Mouse (Mus musculus): Measurements from ENCODE around the gene Dhrs2. TPM values are rescaled to one million over a fixed set of nuclear protein-coding genes. Genes with fewer than 3 reads are reported as not detected.

The Dhrs2 gene
- polyA plus RNA-seq, 1 experiment from 2014 or later = 0.53 TPM

GRCm38 (mm10) chr14:55204544-55204943 lies 17.3 kb upstream of the Dhrs2 start:
- peaks cover 10% of the 10 kb centered on the region for H3K4me1 ChIP-seq
- H3K36me3 ChIP-seq = no peaks in the 10 kb centered on the region
- no peak overlapping the region for H3K4me3 ChIP-seq
- H3K27me3 ChIP-seq = no peaks in the 10 kb centered on the region
- ATAC-seq (replicated peaks) = peak; percentile 45; the same call in 1 of the 2 replicates
- H3K9me3 ChIP-seq = no peaks in the 10 kb centered on the region
- H3K9ac ChIP-seq (replicated peaks) = no peak overlapping the region
- H3K4me2 ChIP-seq (replicated peaks) = no peak overlapping the region
- WGBS = 73% methylated on average over 3 of the region's 3 CpGs
- peak overlapping the region; percentile 68 for H3K27ac ChIP-seq (replicated peaks)

GRCm38 (mm10) chr14:55205045-55205750 lies 16.6 kb upstream of the Dhrs2 start:
- no peak overlapping the region for H3K9ac ChIP-seq (replicated peaks)
- H3K27ac ChIP-seq (replicated peaks) = peak overlapping the region; percentile 68
- H3K4me1 ChIP-seq = peaks cover 10% of the 10 kb centered on the region
- peak; percentile 98 for ATAC-seq (replicated peaks)
- H3K9me3 ChIP-seq = no peaks in the 10 kb centered on the region
- no peaks in the 10 kb centered on the region for H3K27me3 ChIP-seq
- no peak overlapping the region for H3K4me2 ChIP-seq (replicated peaks)
- H3K4me3 ChIP-seq = no peak overlapping the region
- 23% methylated on average over 3 of the region's 3 CpGs for WGBS
- no peaks in the 10 kb centered on the region for H3K36me3 ChIP-seq

- Histone ChIP-seq H3K9ac (replicated peaks) (no peak overlapping the region), H3K27ac (replicated peaks) (no peak overlapping the region), H3K36me3 (no peaks in the 10 kb centered on the region), H3K4me3 (no peak overlapping the region), H3K27me3 (no peaks in the 10 kb centered on the region), H3K4me2 (replicated peaks) (no peak overlapping the region), H3K4me1 (peaks cover 10% of the 10 kb centered on the region), H3K9me3 (no peaks in the 10 kb centered on the region)
- no peak for ATAC-seq (replicated peaks)
- WGBS = 85% methylated on average over 2 of the region's 2 CpGs
Measured at GRCm38 (mm10) chr14:55208306-55208705, 13.5 kb upstream of the Dhrs2 start.

- ATAC-seq (replicated peaks) = no peak
- no peaks in the 10 kb centered on the region for H3K9me3 ChIP-seq
- no peak overlapping the region for H3K27ac ChIP-seq (replicated peaks)
- WGBS = 91% methylated on average over 3 of the region's 3 CpGs
- no peak overlapping the region for H3K9ac ChIP-seq (replicated peaks)
- no peaks in the 10 kb centered on the region for H3K36me3 ChIP-seq
- H3K27me3 ChIP-seq = no peaks in the 10 kb centered on the region
- no peaks in the 10 kb centered on the region for H3K4me1 ChIP-seq
- no peak overlapping the region for H3K4me3 ChIP-seq
- no peak overlapping the region for H3K4me2 ChIP-seq (replicated peaks)
Measured at GRCm38 (mm10) chr14:55213621-55214020, 8.2 kb upstream of the Dhrs2 start.

- WGBS = 60% methylated on average over 4 of the region's 4 CpGs
- Histone ChIP-seq H3K4me2 (replicated peaks) (no peak overlapping the region), H3K36me3 (no peaks in the 10 kb centered on the region), H3K27ac (replicated peaks) (no peak overlapping the region), H3K4me1 (no peaks in the 10 kb centered on the region), H3K4me3 (no peak overlapping the region), H3K9ac (replicated peaks) (no peak overlapping the region), H3K9me3 (no peaks in the 10 kb centered on the region), H3K27me3 (no peaks in the 10 kb centered on the region)
- ATAC-seq (replicated peaks) = no peak
Measured at GRCm38 (mm10) chr14:55214507-55214906, 7.3 kb upstream of the Dhrs2 start.

GRCm38 (mm10) chr14:55223172-55223571 lies 1.4 kb downstream of the Dhrs2 start:
- ATAC-seq (replicated peaks) = no peak
- H3K27me3 ChIP-seq = no peaks in the 10 kb centered on the region
- no peaks in the 10 kb centered on the region for H3K36me3 ChIP-seq
- H3K4me2 ChIP-seq (replicated peaks) = no peak overlapping the region
- 6% methylated on average over 1 of the region's 1 CpGs for WGBS
- no peaks in the 10 kb centered on the region for H3K9me3 ChIP-seq
- H3K27ac ChIP-seq (replicated peaks) = no peak overlapping the region
- H3K4me3 ChIP-seq = no peak overlapping the region
- 0 out of 2 replicates have a peak, but pooled peaks cover 3% of the 10 kb centered on the region for H3K4me1 ChIP-seq
- H3K9ac ChIP-seq (replicated peaks) = no peak overlapping the region

GRCm38 (mm10) chr14:55234639-55235038 lies 12.8 kb downstream of the Dhrs2 start:
- Histone ChIP-seq H3K36me3 (no peaks in the 10 kb centered on the region), H3K27me3 (no peaks in the 10 kb centered on the region), H3K9me3 (no peaks in the 10 kb centered on the region), H3K9ac (replicated peaks) (no peak overlapping the region), H3K4me1 (no peaks in the 10 kb centered on the region), H3K4me2 (replicated peaks) (no peak overlapping the region), H3K27ac (replicated peaks) (no peak overlapping the region), H3K4me3 (no peak overlapping the region)
- WGBS = 93% methylated on average over 11 of the region's 11 CpGs
- ATAC-seq (replicated peaks) = no peak

GRCm38 (mm10) chr14:55236685-55237084 lies 14.9 kb downstream of the Dhrs2 start:
- H3K4me3 ChIP-seq = no peak overlapping the region

GRCm38 (mm10) chr14:55242664-55243063 lies 20.9 kb downstream of the Dhrs2 start:
- H3K9me3 ChIP-seq = no peaks in the 10 kb centered on the region
- no peak overlapping the region for H3K9ac ChIP-seq (replicated peaks)
- H3K27ac ChIP-seq (replicated peaks) = no peak overlapping the region
- no peak for ATAC-seq (replicated peaks)
- no peaks in the 10 kb centered on the region for H3K27me3 ChIP-seq
- 76% methylated on average over 1 of the region's 1 CpGs for WGBS
- no peaks in the 10 kb centered on the region for H3K36me3 ChIP-seq
- no peaks in the 10 kb centered on the region for H3K4me1 ChIP-seq
- H3K4me3 ChIP-seq = no peak overlapping the region
- H3K4me2 ChIP-seq (replicated peaks) = no peak overlapping the region

More at GRCm38 (mm10) chr14:55236685-55237084, 14.9 kb downstream of the Dhrs2 start:
- no peaks in the 10 kb centered on the region for H3K27me3 ChIP-seq
- no peak overlapping the region for H3K4me2 ChIP-seq (replicated peaks)
- no peak for ATAC-seq (replicated peaks)
- no peaks in the 10 kb centered on the region for H3K4me1 ChIP-seq
- 82% methylated on average over 2 of the region's 2 CpGs for WGBS
- no peaks in the 10 kb centered on the region for H3K9me3 ChIP-seq
- no peak overlapping the region for H3K9ac ChIP-seq (replicated peaks)
- no peaks in the 10 kb centered on the region for H3K36me3 ChIP-seq
- no peak overlapping the region for H3K27ac ChIP-seq (replicated peaks)

GRCm38 (mm10) chr14:55247181-55247580 lies 25.4 kb downstream of the Dhrs2 start:
- ATAC-seq (replicated peaks) = no peak
- H3K4me3 ChIP-seq = no peak overlapping the region
- H3K36me3 ChIP-seq = no peaks in the 10 kb centered on the region
- no peak overlapping the region for H3K27ac ChIP-seq (replicated peaks)
- 28% methylated on average over 6 of the region's 6 CpGs for WGBS
- H3K27me3 ChIP-seq = no peaks in the 10 kb centered on the region
- H3K4me1 ChIP-seq = no peaks in the 10 kb centered on the region
- H3K9ac ChIP-seq (replicated peaks) = no peak overlapping the region
- no peak overlapping the region for H3K4me2 ChIP-seq (replicated peaks)
- no peaks in the 10 kb centered on the region for H3K9me3 ChIP-seq

- Histone ChIP-seq H3K27ac (replicated peaks) (no peak overlapping the region), H3K4me3 (no peak overlapping the region), H3K9me3 (no peaks in the 10 kb centered on the region), H3K36me3 (no peaks in the 10 kb centered on the region), H3K4me1 (no peaks in the 10 kb centered on the region), H3K4me2 (replicated peaks) (no peak overlapping the region), H3K9ac (replicated peaks) (no peak overlapping the region), H3K27me3 (no peaks in the 10 kb centered on the region)
- 70% methylated on average over 6 of the region's 6 CpGs for WGBS
- no peak for ATAC-seq (replicated peaks)
Measured at GRCm38 (mm10) chr14:55248284-55248683, 26.5 kb downstream of the Dhrs2 start.

- Histone ChIP-seq H3K4me1 (no peaks in the 10 kb centered on the region), H3K27me3 (no peaks in the 10 kb centered on the region), H3K9me3 (no peaks in the 10 kb centered on the region), H3K4me2 (replicated peaks) (no peak overlapping the region), H3K36me3 (no peaks in the 10 kb centered on the region), H3K27ac (replicated peaks) (no peak overlapping the region), H3K4me3 (no peak overlapping the region), H3K9ac (replicated peaks) (no peak overlapping the region)
- ATAC-seq (replicated peaks) = no peak
- WGBS = 83% methylated on average over 4 of the region's 4 CpGs
Measured at GRCm38 (mm10) chr14:55253580-55253979, 31.8 kb downstream of the Dhrs2 start.

- Histone ChIP-seq H3K36me3 (no peaks in the 10 kb centered on the region), H3K9ac (replicated peaks) (no peak overlapping the region), H3K4me1 (no peaks in the 10 kb centered on the region), H3K27me3 (no peaks in the 10 kb centered on the region), H3K9me3 (no peaks in the 10 kb centered on the region), H3K27ac (replicated peaks) (no peak overlapping the region), H3K4me3 (no peak overlapping the region), H3K4me2 (replicated peaks) (no peak overlapping the region)
- ATAC-seq (replicated peaks) = no peak
- 34% methylated on average over 6 of the region's 6 CpGs for WGBS
Measured at GRCm38 (mm10) chr14:55255443-55255842, 33.6 kb downstream of the Dhrs2 start.
